Mouse (Mus musculus) liver, embryonic 14.5 days (tissue): ENCODE measurements around the gene Gm39566.

Experiments used
- CTCF ChIP-seq: IDR thresholded peaks from 2 replicates; pipeline ENCODE4 v1.5.1; 2016; ENCODE audit warnings: antibody characterized with exemption, low read depth, control low read depth
- EP300 ChIP-seq: IDR thresholded peaks from 2 replicates; pipeline ENCODE4 v1.6.1; 2016; ENCODE audit warnings: antibody characterized with exemption, low read depth

- TF ChIP-seq CTCF, result no peak
- TF ChIP-seq EP300, result no peak
Measured at GRCm38 (mm10) chr11:69837604-69837951, 22.5 kb upstream of the Gm39566 start, which contains the start of gene Nlgn2.
